Mouse (Mus musculus): ENCODE measurements at regions not wholly inside any gene's neighbourhood (a gene's known extent, or its start where the extent isn't known, plus 50 kb on each side); places are given as distances from the start of the nearest gene placed in this dataset.

DNA sequence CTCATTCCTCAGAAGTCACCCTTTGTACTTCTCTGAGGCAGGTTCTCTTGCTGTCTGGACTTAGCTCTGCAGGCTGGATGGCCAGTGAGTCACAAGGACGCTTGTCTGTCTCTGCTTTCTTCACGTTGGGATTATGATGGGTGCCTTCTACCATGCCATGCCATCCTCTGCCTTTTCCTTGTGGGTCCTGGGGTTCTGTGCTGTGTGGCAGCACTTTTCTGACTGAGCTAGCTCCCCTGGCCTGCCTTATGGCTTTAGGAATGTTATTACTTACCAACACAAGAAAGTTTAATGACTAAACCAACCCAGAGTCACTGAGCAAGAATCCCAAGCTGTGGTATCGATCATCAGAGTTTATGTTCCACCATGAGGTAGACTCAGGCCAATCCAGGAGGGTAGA lies 280.7 kb downstream of the Gm49356 start:
- no peak for DNase-seq (ENCODE audit: low spot score in 2 of 2)

- no peak for DNase-seq (ENCODE audit: low spot score in 2 of 2)
These were observed 282.0 kb downstream of the Gm49356 start for GRCm38 (mm10) chr15:59171120-59171519.

DNA sequence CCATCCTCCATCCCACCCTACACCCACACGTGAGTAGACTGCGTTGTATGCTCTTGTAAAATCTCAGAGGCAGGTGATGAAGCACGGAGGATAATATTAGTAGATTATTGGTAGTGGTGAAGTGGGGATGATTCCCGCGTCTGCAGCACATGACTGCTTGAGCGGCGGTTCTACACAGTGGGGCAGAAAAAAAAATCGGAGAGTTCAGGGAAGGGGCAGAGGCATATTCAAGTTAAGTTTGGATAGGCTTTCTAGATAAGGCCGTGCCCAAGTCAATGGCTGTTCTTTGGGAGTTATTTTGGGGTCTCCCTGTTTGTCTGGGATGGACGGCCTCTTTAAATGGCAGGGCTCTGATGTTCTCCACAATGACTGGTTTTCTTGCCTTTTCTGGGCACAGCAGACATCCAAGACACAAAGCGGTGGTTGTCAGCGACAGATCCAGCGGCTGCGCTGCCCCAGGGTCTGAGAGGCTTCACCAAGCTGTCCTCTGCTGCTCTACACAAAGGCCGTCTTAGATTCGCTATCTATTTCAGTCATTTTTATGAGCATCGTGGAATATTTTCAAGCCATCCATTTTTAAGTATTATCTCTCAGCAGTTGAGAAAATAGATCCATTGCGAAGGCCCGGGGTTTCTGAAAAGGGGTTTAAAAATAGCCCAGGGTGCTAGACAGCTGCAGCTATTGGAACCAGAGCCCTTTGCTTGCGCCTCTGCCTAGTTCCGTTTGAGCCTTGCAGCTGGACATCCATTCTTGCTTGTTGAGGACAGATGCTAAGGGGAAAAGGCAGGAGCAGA lies 284.6 kb downstream of the Gm49356 start:
- DNase-seq (ENCODE audit: low spot score in 2 of 2), result no peak

GRCm38 (mm10) chr15:59174246-59174751 lies 285.2 kb downstream of the Gm49356 start:
- no peak for DNase-seq (ENCODE audit: low spot score in 2 of 2)

GRCm38 (mm10) chr15:59174893-59175531 lies 285.9 kb downstream of the Gm49356 start:
- DNase-seq (ENCODE audit: low spot score in 2 of 2), result no peak

GRCm38 (mm10) chr15:59180076-59180475 lies 291.0 kb downstream of the Gm49356 start:
- DNase-seq (ENCODE audit: low spot score in 2 of 2), result no peak

DNA sequence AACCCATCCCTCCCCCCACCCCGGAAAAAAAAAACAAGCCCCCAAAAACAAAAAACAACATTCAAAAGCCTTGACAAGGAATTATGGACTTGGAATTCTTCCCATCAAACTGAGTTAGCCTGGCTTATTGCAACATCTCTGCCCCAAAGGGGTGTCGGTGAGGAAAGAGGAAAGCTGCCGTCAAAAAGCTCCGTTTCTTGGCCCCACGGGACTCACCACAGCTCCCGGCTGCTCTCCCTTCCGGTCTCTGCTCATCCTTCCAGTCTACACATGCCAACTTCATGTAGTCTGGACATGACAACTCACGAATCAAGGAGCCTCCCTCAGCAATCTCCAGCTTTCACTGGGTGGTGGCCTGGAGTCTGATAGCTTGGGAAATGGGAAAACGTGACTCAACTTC lies 295.4 kb downstream of the Gm49356 start:
- no peak for DNase-seq (ENCODE audit: low spot score in 2 of 2)

GRCm38 (mm10) chr15:59187566-59187965 lies 298.5 kb downstream of the Gm49356 start:
- no peak for DNase-seq (ENCODE audit: low spot score in 2 of 2)

GRCm38 (mm10) chr15:59188371-59188770 lies 299.3 kb downstream of the Gm49356 start:
- DNase-seq (ENCODE audit: low spot score in 2 of 2), result no peak

GRCm38 (mm10) chr15:59190511-59190910 lies 301.4 kb downstream of the Gm49356 start:
- no peak for DNase-seq (ENCODE audit: low spot score in 2 of 2)

GRCm38 (mm10) chr15:59194421-59194820 lies 305.3 kb downstream of the Gm49356 start:
- DNase-seq (ENCODE audit: low spot score in 2 of 2), result peak in 1 of 2 experiments; percentile 34

GRCm38 (mm10) chr15:59196351-59196750 lies 307.3 kb downstream of the Gm49356 start:
- no peak for DNase-seq (ENCODE audit: low spot score in 2 of 2)

GRCm38 (mm10) chr15:59197455-59198391 lies 308.6 kb downstream of the Gm49356 start:
- DNase-seq (ENCODE audit: low spot score in 2 of 2), result peak in 1 of 2 experiments; percentile 37

GRCm38 (mm10) chr15:59201386-59201785 lies 312.3 kb downstream of the Gm49356 start:
- DNase-seq (ENCODE audit: low spot score in 2 of 2), result no peak

- no peak for DNase-seq (ENCODE audit: low spot score in 2 of 2)
These were observed 313.0 kb downstream of the Gm49356 start for GRCm38 (mm10) chr15:59201894-59202670.

DNA sequence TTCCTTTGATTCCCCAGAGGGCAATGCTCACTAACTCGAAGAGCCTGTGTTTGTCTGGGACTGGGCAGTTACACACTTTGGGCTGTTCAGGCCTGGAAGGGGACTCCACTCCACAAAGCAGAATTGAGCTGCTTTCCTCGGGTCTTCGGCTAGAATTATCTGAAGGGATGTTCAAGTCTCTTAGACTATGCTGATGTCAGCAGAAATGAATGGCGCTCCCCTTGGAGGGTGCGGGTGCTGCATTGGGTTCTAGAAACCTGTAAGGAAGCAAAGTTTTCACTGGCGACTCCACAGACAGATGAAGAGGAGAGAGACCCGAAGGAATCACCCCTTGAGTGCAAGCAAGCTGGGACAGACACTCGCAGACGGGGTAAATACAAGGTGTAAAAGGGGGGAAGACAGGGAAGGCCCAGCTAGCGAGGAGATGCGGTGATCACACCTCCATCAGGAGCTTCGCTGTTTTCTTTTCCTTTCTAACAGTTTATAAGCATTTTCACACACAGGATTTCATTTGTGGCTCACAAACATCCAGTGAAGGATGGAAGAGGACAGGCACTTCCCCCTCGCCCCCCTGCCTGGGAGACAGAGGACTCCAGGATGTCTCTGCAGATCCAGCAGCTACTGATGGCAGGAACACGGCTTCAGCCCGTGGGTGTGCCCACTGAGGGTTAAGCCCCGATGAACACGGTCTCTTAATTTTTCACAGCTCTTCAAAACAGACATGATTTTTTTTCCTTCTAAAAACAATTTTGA lies 314.2 kb downstream of the Gm49356 start:
- no peak for DNase-seq (ENCODE audit: low spot score in 2 of 2)

DNA sequence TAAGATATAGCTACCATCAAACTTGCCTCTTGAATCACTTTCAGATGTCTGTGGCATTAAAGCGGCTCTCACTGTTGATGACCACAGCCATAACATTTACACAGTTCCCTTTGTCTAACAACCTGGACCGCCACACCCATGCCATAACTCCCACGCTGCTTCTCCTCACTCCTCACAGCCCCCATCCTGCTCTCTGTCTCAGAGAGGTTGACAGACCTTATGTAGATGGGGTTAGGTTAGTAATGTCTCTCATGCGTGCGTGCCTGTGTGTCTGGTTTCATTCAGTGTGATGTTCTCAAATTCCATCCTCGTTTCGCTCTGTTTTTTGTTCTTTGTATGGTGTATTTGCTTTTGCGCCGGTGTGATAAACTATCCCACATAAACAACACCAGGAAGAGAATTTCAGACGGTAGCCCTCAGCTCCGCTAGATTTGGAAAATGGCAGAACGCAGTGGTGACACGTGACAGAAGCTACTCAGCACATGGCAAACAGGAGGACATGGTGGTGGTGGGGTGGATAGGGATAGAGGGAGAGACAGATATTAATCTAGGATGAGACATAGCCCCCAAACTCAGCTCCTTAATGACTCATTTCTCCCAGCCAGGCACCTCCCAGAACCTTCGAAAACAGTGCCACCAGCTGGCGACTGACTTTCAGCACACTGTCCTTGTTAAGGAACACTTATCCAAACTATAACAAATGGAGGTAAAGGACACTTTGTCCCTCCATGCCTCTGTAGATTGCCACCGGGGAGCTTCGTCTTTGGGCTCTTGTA lies 314.9 kb downstream of the Gm49356 start:
- DNase-seq (ENCODE audit: low spot score in 2 of 2), result no peak

- DNase-seq (ENCODE audit: low spot score in 2 of 2), result no peak
These were observed 316.0 kb downstream of the Gm49356 start for GRCm38 (mm10) chr15:59205091-59205490.

- no peak for DNase-seq (ENCODE audit: low spot score in 2 of 2)
These were observed 316.4 kb downstream of the Gm49356 start for GRCm38 (mm10) chr15:59205544-59205943.

Measured in adrenal gland, postnatal 4 days (tissue).